Mouse (Mus musculus): ENCODE data around the gene Pkn1.

GRCm38 (mm10) chr8:83707554-83707953 lies 8.6 kb upstream of the Pkn1 start:
- TF ChIP-seq POLR2A (IDR thresholded peaks at IDR 0.05; ENCODE audit: borderline replicate concordance, low read depth, low read length) (no peak), CTCF (IDR thresholded peaks at IDR 0.05; ENCODE audit: low read depth, low read length) (no peak)
